ENCODE assay signal across 9 mouse cellular contexts in genomic region chr5:113225271-113225670, GRCm38 (mm10). TPM values are rescaled to one million over a fixed set of nuclear protein-coding genes. Genes with fewer than 3 reads are reported as not detected.
A peak's percentile ranks its signal among the peaks of the same experiment; 100 is the strongest.
DNase-seq lines count a peak whose midpoint lies in the region; ATAC-seq and TF ChIP-seq lines count a peak whose summit lies in the region.
"Had no signal": no experiment of that assay in that cellular context is flagged by ENCODE, and none has a peak within 500 bp of the region (broad histone marks: within the 10 kb centered on the region; RNA-seq: fewer than 3 reads in every experiment).

No protein-coding gene starts in this region.

- ATAC-seq in lung, embryonic 16.5 days (ENCODE audit: low read depth), result no peak
- no peak for ATAC-seq in hindbrain, postnatal 0 days
- no peak for ATAC-seq in neural tube, embryonic 15.5 days (ENCODE audit: low FRiP score)

- peaks cover 2% of the 10 kb centered on the region; the same call in 1 of the 2 replicates for H3K9me3 ChIP-seq in lung, embryonic 16.5 days (ENCODE audit: control insufficient read depth, low read length)
- no peaks in the 10 kb centered on the region for H3K9me3 ChIP-seq in forebrain, embryonic 10.5 days
- H3K9me3 ChIP-seq in hindbrain, postnatal 0 days (ENCODE audit: low read length), result no peaks in the 10 kb centered on the region
- no peaks in the 10 kb centered on the region for H3K9me3 ChIP-seq in neural tube, embryonic 15.5 days (replicated peaks)

- no peaks in the 10 kb centered on the region for H3K27me3 ChIP-seq in lung, embryonic 16.5 days (ENCODE audit: control insufficient read depth, insufficient read depth, low read depth, low read length)
- H3K27me3 ChIP-seq in forebrain, embryonic 10.5 days (ENCODE audit: poor library complexity, severe bottlenecking), result 0 out of 2 replicates have a peak, but pooled peaks cover 1% of the 10 kb centered on the region
- no peaks in the 10 kb centered on the region for H3K27me3 ChIP-seq in hindbrain, postnatal 0 days (ENCODE audit: insufficient read depth, low read length)
- H3K27me3 ChIP-seq in neural tube, embryonic 15.5 days (replicated peaks), result no peaks in the 10 kb centered on the region

- H3K27ac ChIP-seq in lung, embryonic 16.5 days (ENCODE audit: low read length), result peak overlapping the region; percentile 78
- peak overlapping the region; percentile 83 for H3K27ac ChIP-seq in forebrain, embryonic 10.5 days
- H3K27ac ChIP-seq in hindbrain, postnatal 0 days, result no peak overlapping the region; the same call in 1 of the 2 replicates
- 0 out of 2 replicates have a peak overlapping the region, but pooled peaks have one; percentile 64 for H3K27ac ChIP-seq in neural tube, embryonic 15.5 days (replicated peaks)

- peaks cover 17% of the 10 kb centered on the region for H3K4me1 ChIP-seq in lung, embryonic 16.5 days (replicated peaks; ENCODE audit: control insufficient read depth, insufficient read depth, low read length)
- peaks cover 4% of the 10 kb centered on the region; the same call in 1 of the 2 replicates for H3K4me1 ChIP-seq in lung, adult 2 months (ENCODE audit: control insufficient read depth, insufficient read depth, low read length)
- H3K4me1 ChIP-seq in forebrain, embryonic 10.5 days, result peaks cover 40% of the 10 kb centered on the region
- peaks cover 6% of the 10 kb centered on the region; the same call in 1 of the 2 replicates for H3K4me1 ChIP-seq in hindbrain, postnatal 0 days (ENCODE audit: insufficient read depth, low read length)
- H3K4me1 ChIP-seq in neural tube, embryonic 15.5 days, result peaks cover 26% of the 10 kb centered on the region

- no peak overlapping the region for H3K9ac ChIP-seq in lung, embryonic 16.5 days (ENCODE audit: low read length)
- H3K9ac ChIP-seq in hindbrain, postnatal 0 days (replicated peaks; ENCODE audit: low read length), result no peak overlapping the region
- no peak overlapping the region for H3K9ac ChIP-seq in neural tube, embryonic 15.5 days (replicated peaks)

- no peak for TF ChIP-seq POLR2A in lung, adult 2 months (IDR thresholded peaks at IDR 0.05; ENCODE audit: borderline replicate concordance, extremely low read depth, low read depth, low read length)

- no peaks in the 10 kb centered on the region for H3K36me3 ChIP-seq in lung, embryonic 16.5 days (ENCODE audit: control insufficient read depth, insufficient read depth, low read length)
- no peaks in the 10 kb centered on the region for H3K36me3 ChIP-seq in forebrain, embryonic 10.5 days (replicated peaks)
- H3K36me3 ChIP-seq in hindbrain, postnatal 0 days (ENCODE audit: insufficient read depth, low read length), result no peaks in the 10 kb centered on the region
- no peaks in the 10 kb centered on the region for H3K36me3 ChIP-seq in neural tube, embryonic 15.5 days

- TF ChIP-seq CTCF in lung, adult 2 months (IDR thresholded peaks at IDR 0.05; ENCODE audit: insufficient read depth, low read length), result no peak
- no peak for TF ChIP-seq CTCF in hindbrain, postnatal 0 days (IDR thresholded peaks at IDR 0.05; ENCODE audit: low read depth)

- 22% methylated on average over 10 of the region's 10 CpGs for WGBS in lung, embryonic 16.5 days
- WGBS in lung, adult 2 months, result 24% methylated on average over 10 of the region's 10 CpGs
- 22% methylated on average over 10 of the region's 10 CpGs for WGBS in forebrain, embryonic 10.5 days
- WGBS in hindbrain, postnatal 0 days, result 15% methylated on average over 10 of the region's 10 CpGs
- 8% methylated on average over 10 of the region's 10 CpGs for WGBS in neural tube, embryonic 15.5 days

- no peak for DNase-seq in lung, adult 2 months
- peak; percentile 63 for DNase-seq in forebrain, embryonic 10.5 days (ENCODE audit: extremely low spot score, low spot score)
- DNase-seq in hindbrain, postnatal 0 days (ENCODE audit: low spot score), result peak; percentile 76
- DNase-seq in adrenal gland, postnatal 25 days, result no peak
- DNase-seq in adrenal gland, postnatal 10 days, result no peak
- no peak for DNase-seq in right cerebral cortex, adult 2 months (ENCODE audit: low spot score in 2 of 2)
- DNase-seq: liver had no signal

- H3K4me3 ChIP-seq in lung, embryonic 16.5 days (ENCODE audit: low read length), result no peak overlapping the region
- no peak overlapping the region for H3K4me3 ChIP-seq in lung, adult 2 months (replicated peaks; ENCODE audit: extremely low read depth, low read depth, low read length)
- peak overlapping the region; percentile 44 for H3K4me3 ChIP-seq in forebrain, embryonic 10.5 days
- H3K4me3 ChIP-seq in hindbrain, postnatal 0 days (ENCODE audit: low read length), result no peak overlapping the region
- 0 out of 2 replicates have a peak overlapping the region, but pooled peaks have one; percentile 27 for H3K4me3 ChIP-seq in neural tube, embryonic 15.5 days (replicated peaks)

- peak overlapping the region; percentile 11; the same call in 1 of the 2 replicates for H3K4me2 ChIP-seq in lung, embryonic 16.5 days (ENCODE audit: low read depth, low read length)
- H3K4me2 ChIP-seq in hindbrain, postnatal 0 days (ENCODE audit: low read depth, low read length), result peak overlapping the region; percentile 51; the same call in 1 of the 2 replicates
- peak overlapping the region; percentile 57 for H3K4me2 ChIP-seq in neural tube, embryonic 15.5 days

RNA-seq across cellular contexts. Expression of gene Tmem211, which starts 1.4 kb away (rescaled TPM):
- not detected in 2 replicates for polyA plus RNA-seq in lung, embryonic 16.5 days (2015; fragmentation: Nextera tagmentation; extraction: Ambion mirVana)
- 0.08 TPM in 1 of 2 replicates, not detected in the other for polyA plus RNA-seq in lung, adult 2 months (2012; rRNA removed)
- polyA plus RNA-seq in forebrain, embryonic 10.5 days (2016; fragmentation: Nextera tagmentation; extraction: Ambion mirVana), result 0.22 and 0.67 TPM in 2 replicates
- total RNA-seq in hindbrain, postnatal 0 days (2014; rRNA removed), result 0.16 TPM in 1 of 2 replicates, not detected in the other
- polyA plus RNA-seq in hindbrain, postnatal 0 days (2015; fragmentation: Nextera tagmentation; extraction: Ambion mirVana), result 0.10 TPM in 1 of 2 replicates, not detected in the other
- polyA plus RNA-seq in neural tube, embryonic 15.5 days (2015; fragmentation: Nextera tagmentation; extraction: Ambion mirVana), result not detected in 2 replicates
- total RNA-seq in adrenal gland, postnatal 25 days (2021), result not detected in 2 replicates
- total RNA-seq in adrenal gland, postnatal 10 days (2021), result not detected

RNA-seq across cellular contexts. Expression of gene 2900026A02Rik, which starts 4.2 kb away (rescaled TPM):
- 12.6 TPM in 2 replicates for polyA plus RNA-seq in lung, embryonic 16.5 days (2015; fragmentation: Nextera tagmentation; extraction: Ambion mirVana)
- polyA plus RNA-seq in lung, adult 2 months (2012; rRNA removed), result 29.0 and 32.0 TPM in 2 replicates
- 4.4 and 4.5 TPM in 2 replicates for polyA plus RNA-seq in forebrain, embryonic 10.5 days (2016; fragmentation: Nextera tagmentation; extraction: Ambion mirVana)
- 9.2 and 10.6 TPM in 2 replicates for total RNA-seq in hindbrain, postnatal 0 days (2014; rRNA removed)
- polyA plus RNA-seq in hindbrain, postnatal 0 days (2015; fragmentation: Nextera tagmentation; extraction: Ambion mirVana), result 2.5 and 3.1 TPM in 2 replicates
- 3.0 and 5.5 TPM in 2 replicates for polyA plus RNA-seq in neural tube, embryonic 15.5 days (2015; fragmentation: Nextera tagmentation; extraction: Ambion mirVana)
- total RNA-seq in adrenal gland, postnatal 25 days (2021), result 12.6 and 17.8 TPM in 2 replicates
- total RNA-seq in adrenal gland, postnatal 10 days (2021), result 10 to 100 TPM; 23.0 to 23.1 TPM

Comparison
In these comparisons a context has a peak if more than half of its experiments do, and no peak if none do; other contexts are left out.
1. H3K4me3 ChIP-seq: peak in forebrain, embryonic 10.5 days (single experiment) and neural tube, embryonic 15.5 days (single experiment); none in lung, embryonic 16.5 days (single experiment), lung, adult 2 months (single experiment) and hindbrain, postnatal 0 days (single experiment).
2. DNase-seq: peak in forebrain, embryonic 10.5 days (single experiment) and hindbrain, postnatal 0 days (single experiment); none in lung, adult 2 months (single experiment), adrenal gland, postnatal 25 days (single experiment), adrenal gland, postnatal 10 days (single experiment) and right cerebral cortex, adult 2 months (0 of 2).
3. Peak in every context shown above with its lines, with median percentiles within 50 percentile points of each other: H3K4me2 ChIP-seq.